Mouse (Mus musculus) erythroid progenitor cell, adult 5-6 weeks (primary cell): ENCODE measurements around the gene Nelfb. TPM values are rescaled to one million over a fixed set of nuclear protein-coding genes. Genes with fewer than 3 reads are reported as not detected.

Experiments
- ATAC-seq: replicated peaks from 2 replicates; pipeline ENCODE4 v1.8.0; 2016; ENCODE audit warnings: moderate number of reproducible peaks, mild to moderate bottlenecking, moderate TSS enrichment, inconsistent platforms; ENCODE audit not compliant: poor library complexity, low FRiP score, severe bottlenecking
- total RNA-seq, 2 experiments: library from RNA; stranded (forward) in 1 of 2; stranded (reverse) in 1 of 2; fragments of 150-400 nt in 1 of 2; fragments of 186-747, 209-891 nt in 1 of 2; gene quantifications; 2 replicates each; pipeline versions ENCODE4 v1.2.3 to v1.2.4; 2015 to 2017; ENCODE audit warnings: low replicate concordance in 2 of 2

The Nelfb gene
- total RNA-seq, 2 experiments from 2014 or later, result 15.2 to 34.4 TPM

- no peak for ATAC-seq
Measured at GRCm38 (mm10) chr2:25233421-25233820, 22.1 kb upstream of the Nelfb start.

GRCm38 (mm10) chr2:25231038-25231437 lies 19.7 kb upstream of the Nelfb start:
- no peak for ATAC-seq

- ATAC-seq, result no peak
Measured at GRCm38 (mm10) chr2:25230581-25230980, 19.3 kb upstream of the Nelfb start.

GRCm38 (mm10) chr2:25229582-25229981 lies 18.3 kb upstream of the Nelfb start:
- no peak for ATAC-seq

GRCm38 (mm10) chr2:25228995-25229530 lies 17.8 kb upstream of the Nelfb start:
- ATAC-seq, result no peak

GRCm38 (mm10) chr2:25228431-25228889 lies 17.2 kb upstream of the Nelfb start:
- peak; percentile 53 for ATAC-seq

- no peak for ATAC-seq
Measured at GRCm38 (mm10) chr2:25227406-25227805, 16.1 kb upstream of the Nelfb start.

- no peak for ATAC-seq
Measured at GRCm38 (mm10) chr2:25226864-25227263, 15.6 kb upstream of the Nelfb start.

GRCm38 (mm10) chr2:25225811-25226379 lies 14.6 kb upstream of the Nelfb start:
- no peak for ATAC-seq

GRCm38 (mm10) chr2:25224766-25225752 lies 13.8 kb upstream of the Nelfb start:
- ATAC-seq, result peak; percentile 74

GRCm38 (mm10) chr2:25224492-25224765 lies 13.1 kb upstream of the Nelfb start, which contains the start of gene Tubb4b:
Gene Tubb4b, minus strand, starts transcription at chr2:25224702.
- ATAC-seq, result no peak

- ATAC-seq, result peak; percentile 65
Measured at GRCm38 (mm10) chr2:25223681-25224491, 12.6 kb upstream of the Nelfb start.

- no peak for ATAC-seq
Measured at GRCm38 (mm10) chr2:25221331-25221772, 10.1 kb upstream of the Nelfb start.

GRCm38 (mm10) chr2:25218445-25218844 lies 7.2 kb upstream of the Nelfb start, which contains the start of gene Fam166a:
Gene Fam166a, plus strand, starts transcription at chr2:25218745.
- ATAC-seq, result no peak

- ATAC-seq, result no peak
Measured at GRCm38 (mm10) chr2:25217666-25218065, 6.4 kb upstream of the Nelfb start.

- ATAC-seq, result no peak
Measured at GRCm38 (mm10) chr2:25214444-25214843, 3.2 kb upstream of the Nelfb start, which contains the start of gene Stpg3. Gene Stpg3, minus strand, starts transcription at chr2:25214637.

- no peak for ATAC-seq
Measured at GRCm38 (mm10) chr2:25213266-25213865, 2.1 kb upstream of the Nelfb start.

GRCm38 (mm10) chr2:25210686-25211085 lies 603 bp downstream of the Nelfb start:
- ATAC-seq, result peak; percentile 53

- ATAC-seq, result no peak
Measured at GRCm38 (mm10) chr2:25207593-25207992, 3.7 kb downstream of the Nelfb start.
